Mouse (Mus musculus) CH12.LX (cell line): ENCODE measurements around the gene Apba2.

ENCODE experiments used
- CTCF ChIP-seq, 2 experiments: IDR thresholded peaks in 1 of 2; conservative IDR thresholded peaks in 1 of 2; 2 replicates each; pipeline ENCODE4 v1.5.1; 2011 to 2012; ENCODE audit warnings: low read depth in 2 of 2, low read length in 2 of 2, improper control_type of control experiment in 1 of 2, inconsistent platforms in 1 of 2, mild to moderate bottlenecking in 1 of 2, moderate library complexity in 1 of 2
- JUND ChIP-seq: conservative IDR thresholded peaks from 2 replicates; pipeline ENCODE4 v1.6.1; 2011; ENCODE audit warnings: low read depth, low read length, improper control_type of control experiment
- ZNF384 ChIP-seq: IDR thresholded peaks from 2 replicates; pipeline ENCODE4 v1.6.1; 2012; ENCODE audit warnings: low read depth, low read length, improper control_type of control experiment, inconsistent platforms

- TF ChIP-seq CTCF (conservative IDR thresholded peaks at IDR 0.05 in 1 of 2, IDR thresholded peaks at IDR 0.05 in 1 of 2; ENCODE audit: low read depth in 2 of 2, low read length in 2 of 2) = no peak
- TF ChIP-seq JUND = no peak
- no peak for TF ChIP-seq ZNF384
These were observed 65.1 kb downstream of the Apba2 start for GRCm38 (mm10) chr7:64566371-64567243.
